ENCODE assay signal across 11 mouse cellular contexts in genomic region chr7:48925214-48925613, GRCm38 (mm10). TPM values are rescaled to one million over a fixed set of nuclear protein-coding genes. Genes with fewer than 3 reads are reported as not detected.
A peak's percentile ranks its signal among the peaks of the same experiment; 100 is the strongest.
DNase-seq lines count a peak whose midpoint lies in the region; ATAC-seq lines count a peak whose summit lies in the region.
"Had no signal": no experiment of that assay in that cellular context is flagged by ENCODE, and none has a peak within 500 bp of the region (broad histone marks: within the 10 kb centered on the region; RNA-seq: fewer than 3 reads in every experiment).

No protein-coding gene starts in this region.

- H3K4me2 ChIP-seq in heart, embryonic 12.5 days: no peak overlapping the region
- no peak overlapping the region for H3K4me2 ChIP-seq in liver, embryonic 15.5 days
- no peak overlapping the region for H3K4me2 ChIP-seq in hindbrain, embryonic 14.5 days (replicated peaks)
- no peak overlapping the region for H3K4me2 ChIP-seq in hindbrain, embryonic 16.5 days (ENCODE audit: low read length)

- ATAC-seq in heart, embryonic 12.5 days (ENCODE audit: insufficient number of reproducible peaks, low FRiP score): peak; percentile 66; the same call in 1 of the 2 replicates
- ATAC-seq in liver, embryonic 15.5 days (ENCODE audit: insufficient read depth): peak; percentile 56; the same call in 1 of the 2 replicates
- ATAC-seq in hindbrain, embryonic 14.5 days (ENCODE audit: low FRiP score): no peak
- no peak for ATAC-seq in hindbrain, embryonic 16.5 days

- no peaks in the 10 kb centered on the region for H3K9me3 ChIP-seq in heart, embryonic 12.5 days (replicated peaks)
- H3K9me3 ChIP-seq in liver, embryonic 15.5 days (replicated peaks): no peaks in the 10 kb centered on the region
- no peaks in the 10 kb centered on the region for H3K9me3 ChIP-seq in hindbrain, embryonic 14.5 days (ENCODE audit: control insufficient read depth, low read length)
- no peaks in the 10 kb centered on the region for H3K9me3 ChIP-seq in hindbrain, embryonic 16.5 days (ENCODE audit: control insufficient read depth, low read length)

- no peak overlapping the region for H3K9ac ChIP-seq in heart, embryonic 12.5 days
- no peak overlapping the region for H3K9ac ChIP-seq in liver, embryonic 15.5 days
- H3K9ac ChIP-seq in hindbrain, embryonic 14.5 days: no peak overlapping the region
- no peak overlapping the region for H3K9ac ChIP-seq in hindbrain, embryonic 16.5 days (ENCODE audit: low read depth, low read length)

- no peak overlapping the region for H3K4me3 ChIP-seq in heart, embryonic 12.5 days
- no peak overlapping the region for H3K4me3 ChIP-seq in liver, embryonic 15.5 days (replicated peaks)
- H3K4me3 ChIP-seq in hindbrain, embryonic 14.5 days (replicated peaks; ENCODE audit: low read length): no peak overlapping the region
- H3K4me3 ChIP-seq in hindbrain, embryonic 16.5 days (ENCODE audit: low read length): no peak overlapping the region
- H3K4me3 ChIP-seq: erythroblast, embryonic 14.5 days had no signal

- 28% methylated on average over 3 of the region's 3 CpGs for WGBS in heart, embryonic 12.5 days
- 39% methylated on average over 3 of the region's 3 CpGs for WGBS in liver, embryonic 15.5 days (ENCODE audit: insufficient replicate concordance)
- 87% methylated on average over 3 of the region's 3 CpGs for WGBS in hindbrain, embryonic 14.5 days
- 85% methylated on average over 3 of the region's 3 CpGs for WGBS in hindbrain, embryonic 16.5 days

- no peaks in the 10 kb centered on the region for H3K36me3 ChIP-seq in heart, embryonic 12.5 days
- H3K36me3 ChIP-seq in liver, embryonic 15.5 days (replicated peaks): no peaks in the 10 kb centered on the region
- no peaks in the 10 kb centered on the region for H3K36me3 ChIP-seq in hindbrain, embryonic 14.5 days (replicated peaks; ENCODE audit: control insufficient read depth, insufficient read depth)
- H3K36me3 ChIP-seq in hindbrain, embryonic 16.5 days (ENCODE audit: control insufficient read depth, insufficient read depth, low read length): no peaks in the 10 kb centered on the region

- H3K27me3 ChIP-seq in heart, embryonic 12.5 days (replicated peaks): no peaks in the 10 kb centered on the region
- H3K27me3 ChIP-seq in liver, embryonic 15.5 days: no peaks in the 10 kb centered on the region
- no peaks in the 10 kb centered on the region for H3K27me3 ChIP-seq in hindbrain, embryonic 14.5 days (ENCODE audit: control insufficient read depth, insufficient read depth, low read length)
- no peaks in the 10 kb centered on the region for H3K27me3 ChIP-seq in hindbrain, embryonic 16.5 days (replicated peaks; ENCODE audit: control insufficient read depth, insufficient read depth, low read length)

- peak overlapping the region; percentile 58; the same call in 1 of the 2 replicates for H3K27ac ChIP-seq in heart, embryonic 12.5 days (ENCODE audit: poor library complexity, severe bottlenecking)
- H3K27ac ChIP-seq in liver, embryonic 15.5 days (replicated peaks): no peak overlapping the region
- H3K27ac ChIP-seq in hindbrain, embryonic 14.5 days: no peak overlapping the region
- no peak overlapping the region for H3K27ac ChIP-seq in hindbrain, embryonic 16.5 days (ENCODE audit: low read depth, low read length)
- H3K27ac ChIP-seq: stomach, postnatal 0 days had no signal

- no peak for DNase-seq in heart, postnatal 25 days (ENCODE audit: low spot score)
- peak; percentile 16 for DNase-seq in 3T3-L1 (ENCODE audit: low read depth, low spot score)
- DNase-seq in kidney, adult 9 months: peak; percentile 41
- DNase-seq in hindbrain, embryonic 14.5 days (ENCODE audit: low spot score): no peak
- no peak for DNase-seq in ovary, postnatal 36 days (ENCODE audit: low spot score)
- DNase-seq: right cerebral cortex, postnatal 4 days had no signal

- peaks cover 15% of the 10 kb centered on the region for H3K4me1 ChIP-seq in heart, embryonic 12.5 days (replicated peaks)
- H3K4me1 ChIP-seq in liver, embryonic 15.5 days (replicated peaks): no peaks in the 10 kb centered on the region
- no peaks in the 10 kb centered on the region for H3K4me1 ChIP-seq in hindbrain, embryonic 14.5 days (replicated peaks; ENCODE audit: control insufficient read depth, insufficient read depth, low read length)
- no peaks in the 10 kb centered on the region; the same call in none of the 2 replicates for H3K4me1 ChIP-seq in hindbrain, embryonic 16.5 days (ENCODE audit: control insufficient read depth, insufficient read depth, low read depth, low read length)

- intact Hi-C loops in heart, postnatal 25 days (cut with DNase I): loop anchor here (5.0 kb wide), 1 partner anchor 142 kb away; no protein-coding TSS in a partner anchor

RNA-seq across cellular contexts. Expression of gene Nav2, which starts 16.7 kb away (rescaled TPM):
- 28.1 and 34.6 TPM in 2 replicates for polyA plus RNA-seq in heart, embryonic 12.5 days (2016; fragmentation: Nextera tagmentation; extraction: Ambion mirVana)
- total RNA-seq in heart, postnatal 25 days (2021): 10 to 100 TPM; 53.0 to 60.1 TPM
- 2.2 and 3.2 TPM in 2 replicates for polyA plus RNA-seq in liver, embryonic 15.5 days (2015; fragmentation: Nextera tagmentation; extraction: Ambion mirVana)
- polyA plus RNA-seq in hindbrain, embryonic 14.5 days (2014; fragmentation: Nextera tagmentation; extraction: Ambion mirVana): 19.5 and 28.2 TPM in 2 replicates
- polyA plus RNA-seq in hindbrain, embryonic 16.5 days (2015; fragmentation: Nextera tagmentation; extraction: Ambion mirVana): 23.0 and 27.9 TPM in 2 replicates

RNA-seq across cellular contexts. Expression of gene E2f8, which starts 43.8 kb away (rescaled TPM):
- 23.0 and 24.3 TPM in 2 replicates for polyA plus RNA-seq in heart, embryonic 12.5 days (2016; fragmentation: Nextera tagmentation; extraction: Ambion mirVana)
- total RNA-seq in heart, postnatal 25 days (2021): under 1 TPM; 0.75 to 0.87 TPM
- 32.5 and 33.5 TPM in 2 replicates for polyA plus RNA-seq in liver, embryonic 15.5 days (2015; fragmentation: Nextera tagmentation; extraction: Ambion mirVana)
- 2.4 and 2.7 TPM in 2 replicates for polyA plus RNA-seq in hindbrain, embryonic 14.5 days (2014; fragmentation: Nextera tagmentation; extraction: Ambion mirVana)
- polyA plus RNA-seq in hindbrain, embryonic 16.5 days (2015; fragmentation: Nextera tagmentation; extraction: Ambion mirVana): 2.5 and 3.7 TPM in 2 replicates

Comparison
In these comparisons a context has a peak if more than half of its experiments do, and no peak if none do; other contexts are left out.
1. ATAC-seq: peak in heart, embryonic 12.5 days (single experiment) and liver, embryonic 15.5 days (single experiment); none in hindbrain, embryonic 14.5 days (single experiment) and hindbrain, embryonic 16.5 days (single experiment).
2. DNase-seq: peak in 3T3-L1 (single experiment) and kidney, adult 9 months (single experiment); none in heart, postnatal 25 days (single experiment), hindbrain, embryonic 14.5 days (single experiment) and ovary, postnatal 36 days (single experiment).